Comparison of ENCODE assay signal across 9 mouse cellular contexts in genomic region chr2:62048116-62048515, GRCm38 (mm10). TPM values are rescaled to one million over a fixed set of nuclear protein-coding genes. Genes with fewer than 3 reads are reported as not detected.
DNase-seq lines count a peak whose midpoint lies in the region; ATAC-seq lines count a peak whose summit lies in the region.
"Had no signal": no experiment of that assay in that cellular context is flagged by ENCODE, and none has a peak within 500 bp of the region (broad histone marks: within the 10 kb centered on the region; RNA-seq: fewer than 3 reads in every experiment).

No protein-coding gene starts in this region.

- ATAC-seq in heart, embryonic 12.5 days (ENCODE audit: insufficient number of reproducible peaks, low FRiP score): no peak
- ATAC-seq in midbrain, embryonic 15.5 days (replicated peaks): peak; percentile 55
- ATAC-seq: CD4-positive, CD25-positive, alpha-beta regulatory T cell, adult 4 months had no signal

- peaks cover 4% of the 10 kb centered on the region for H3K4me1 ChIP-seq in heart, embryonic 12.5 days (replicated peaks)
- peaks cover 17% of the 10 kb centered on the region for H3K4me1 ChIP-seq in hindbrain, embryonic 10.5 days (replicated peaks)
- peaks cover 3% of the 10 kb centered on the region for H3K4me1 ChIP-seq in midbrain, embryonic 15.5 days

- no peak overlapping the region for H3K27ac ChIP-seq in heart, embryonic 12.5 days (ENCODE audit: poor library complexity, severe bottlenecking)
- H3K27ac ChIP-seq in hindbrain, embryonic 10.5 days: peak overlapping the region; percentile 82
- H3K27ac ChIP-seq in midbrain, embryonic 15.5 days: peak overlapping the region; percentile 96

- no peaks in the 10 kb centered on the region for H3K27me3 ChIP-seq in heart, embryonic 12.5 days (replicated peaks)
- H3K27me3 ChIP-seq in hindbrain, embryonic 10.5 days (ENCODE audit: insufficient read depth, poor library complexity, severe bottlenecking): peaks cover 16% of the 10 kb centered on the region; the same call in 1 of the 2 replicates
- no peaks in the 10 kb centered on the region for H3K27me3 ChIP-seq in midbrain, embryonic 15.5 days (replicated peaks)

- H3K36me3 ChIP-seq in heart, embryonic 12.5 days: no peaks in the 10 kb centered on the region
- no peaks in the 10 kb centered on the region for H3K36me3 ChIP-seq in hindbrain, embryonic 10.5 days
- no peaks in the 10 kb centered on the region for H3K36me3 ChIP-seq in midbrain, embryonic 15.5 days (replicated peaks)

- H3K9ac ChIP-seq in heart, embryonic 12.5 days: 0 out of 2 replicates have a peak overlapping the region, but pooled peaks have one; percentile 68
- peak overlapping the region; percentile 49 for H3K9ac ChIP-seq in midbrain, embryonic 15.5 days

- intact Hi-C loops in heart, postnatal 25 days (cut with DNase I): no loop called here

- no peak for DNase-seq in heart, postnatal 25 days (ENCODE audit: low spot score)
- peak; percentile 3 for DNase-seq in brain, embryonic 18.5 days (ENCODE audit: low read depth, low spot score)
- no peak for DNase-seq in hindbrain, embryonic 10.5 days (ENCODE audit: low spot score)
- no peak for DNase-seq in thymus, postnatal 10 days (ENCODE audit: low spot score in 2 of 2)
- no peak for DNase-seq in yolk sac, embryonic 10.5 days (ENCODE audit: low spot score)
- no peak for DNase-seq in adrenal gland, postnatal 14 days

- peak overlapping the region; percentile 75 for H3K4me2 ChIP-seq in heart, embryonic 12.5 days
- H3K4me2 ChIP-seq in midbrain, embryonic 15.5 days: peak overlapping the region; percentile 61

- WGBS in heart, embryonic 12.5 days: 18% methylated on average over 3 of the region's 3 CpGs
- 21% methylated on average over 3 of the region's 3 CpGs for WGBS in hindbrain, embryonic 10.5 days
- under 1% methylated on average over 3 of the region's 3 CpGs for WGBS in midbrain, embryonic 15.5 days

- H3K4me3 ChIP-seq in heart, embryonic 12.5 days: peak overlapping the region; percentile 64; the same call in 1 of the 2 replicates
- peak overlapping the region; percentile 59 for H3K4me3 ChIP-seq in hindbrain, embryonic 10.5 days
- peak overlapping the region; percentile 49 for H3K4me3 ChIP-seq in midbrain, embryonic 15.5 days

- H3K9me3 ChIP-seq in heart, embryonic 12.5 days (replicated peaks): no peaks in the 10 kb centered on the region
- H3K9me3 ChIP-seq in hindbrain, embryonic 10.5 days: no peaks in the 10 kb centered on the region
- H3K9me3 ChIP-seq in midbrain, embryonic 15.5 days: no peaks in the 10 kb centered on the region

RNA-seq across cellular contexts. Expression of gene Slc4a10, which starts 1.9 kb away (rescaled TPM):
- polyA plus RNA-seq in heart, embryonic 12.5 days (2016; fragmentation: Nextera tagmentation; extraction: Ambion mirVana): 0.42 and 0.90 TPM in 2 replicates
- not detected for total RNA-seq in heart, postnatal 25 days (2021)
- 0.14 and 1.1 TPM in 2 replicates for polyA plus RNA-seq in hindbrain, embryonic 10.5 days (2016; fragmentation: Nextera tagmentation; extraction: Ambion mirVana)
- polyA plus RNA-seq in midbrain, embryonic 15.5 days (2015; fragmentation: Nextera tagmentation; extraction: Ambion mirVana): 17.4 and 20.9 TPM in 2 replicates
- total RNA-seq in adrenal gland, postnatal 14 days (2021): 1.7 and 3.1 TPM in 2 replicates
